Mouse (Mus musculus): ENCODE measurements around the gene Lamp3.
"Not testable (repeated sequence)": the region's sequence is repeated elsewhere in the genome, so short reads cannot be mapped to it uniquely, and the experiment has no call there.

Gene Lamp3

GRCm38 (mm10) chr16:19706216-19706615 lies at the start of gene Lamp3:
Gene Lamp3 (minus strand): TSS chr16:19706375.
- DNase-seq (ENCODE audit: extremely low read depth, insufficient read length, low spot score) = no peak

- DNase-seq (ENCODE audit: extremely low read depth, insufficient read length, low spot score) = no peak
Measured at GRCm38 (mm10) chr16:19732896-19733295, 26.7 kb upstream of the Lamp3 start.

GRCm38 (mm10) chr16:19724139-19724538 lies 18.0 kb upstream of the Lamp3 start:
- not testable (repeated sequence) for DNase-seq (ENCODE audit: extremely low read depth, insufficient read length, low spot score)

- no peak for DNase-seq (ENCODE audit: extremely low read depth, insufficient read length, low spot score)
Measured at GRCm38 (mm10) chr16:19720959-19721358, 14.8 kb upstream of the Lamp3 start.

GRCm38 (mm10) chr16:19707381-19707780 lies 1.2 kb upstream of the Lamp3 start:
- no peak for DNase-seq (ENCODE audit: extremely low read depth, insufficient read length, low spot score)

GRCm38 (mm10) chr16:19699207-19699606 lies 7.0 kb downstream of the Lamp3 start:
- no peak for DNase-seq (ENCODE audit: extremely low read depth, insufficient read length, low spot score)

- DNase-seq (ENCODE audit: extremely low read depth, insufficient read length, low spot score) = no peak
Measured at GRCm38 (mm10) chr16:19670768-19671357, 35.3 kb downstream of the Lamp3 start.

GRCm38 (mm10) chr16:19666312-19666711 lies 39.9 kb downstream of the Lamp3 start:
- DNase-seq (ENCODE audit: extremely low read depth, insufficient read length, low spot score) = no peak

- no peak for DNase-seq (ENCODE audit: extremely low read depth, insufficient read length, low spot score)
Measured at GRCm38 (mm10) chr16:19629816-19630215, 76.4 kb downstream of the Lamp3 start, which contains the start of gene Olfr171. Gene Olfr171 (minus strand): TSS chr16:19629916.

GRCm38 (mm10) chr16:19611782-19612181 lies 94.4 kb downstream of the Lamp3 start, which contains the start of gene Olfr170:
Gene Olfr170 (minus strand): TSS chr16:19611882.
- not testable (repeated sequence) for DNase-seq (ENCODE audit: extremely low read depth, insufficient read length, low spot score)

Measured in 3134 (cell line).